Mouse (Mus musculus) CH12.LX (cell line): ENCODE measurements at regions not wholly inside any gene's neighbourhood (a gene's known extent, or its start where the extent isn't known, plus 50 kb on each side); places are given as distances from the start of the nearest gene placed in this dataset.

Source experiments
- DNase-seq: peaks from one replicate; pipeline ENCODE4 v3.0.0-alpha.2; 2013; ENCODE audit errors: extremely low read depth
- H3K27ac ChIP-seq: 2 replicates; pipeline ENCODE4 v1.5.1; 2012; ENCODE audit warnings: low read depth, mild to moderate bottlenecking, control low read depth, moderate library complexity; ENCODE audit not compliant: insufficient read depth
- H3K27me3 ChIP-seq: replicated peaks from 2 replicates; pipeline ENCODE3; 2012; ENCODE audit warnings: inconsistent platforms
- H3K36me3 ChIP-seq, 2 experiments: replicated peaks in 1 of 2; 2 replicates each; pipeline versions ENCODE3 to v1.6.1; 2012; ENCODE audit warnings: inconsistent platforms in 1 of 2, low read length in 1 of 2, mild to moderate bottlenecking in 1 of 2, mixed read lengths in 1 of 2, moderate library complexity in 1 of 2; ENCODE audit not compliant: control insufficient read depth in 1 of 2, insufficient read depth in 1 of 2
- H3K4me1 ChIP-seq, 2 experiments: 2 replicates each; pipeline ENCODE4 v1.6.1; 2012; ENCODE audit warnings: inconsistent platforms in 1 of 2, moderate library complexity in 1 of 2; ENCODE audit not compliant: insufficient read depth in 2 of 2, control insufficient read depth in 1 of 2
- H3K4me2 ChIP-seq: 2 replicates; pipeline ENCODE4 v1.6.1; 2012; ENCODE audit warnings: low read depth, mild to moderate bottlenecking, control low read depth; ENCODE audit not compliant: poor library complexity, insufficient read depth, severe bottlenecking
- H3K4me3 ChIP-seq, 3 experiments: fragments of 150-350 bp in 1 of 3; sonication (generic) in 1 of 3; replicated peaks in 1 of 3; 2 replicates each; pipeline versions ENCODE3 to v1.5.1; 2011 to 2012; ENCODE audit warnings: low read depth in 2 of 3, low read length in 2 of 3, mild to moderate bottlenecking in 2 of 3, moderate library complexity in 2 of 3, control low read depth in 1 of 3, improper control_type of control experiment in 1 of 3, inconsistent platforms in 1 of 3, mixed read lengths in 1 of 3; ENCODE audit not compliant: poor library complexity in 1 of 3
- H3K79me2 ChIP-seq: replicated peaks from 2 replicates; pipeline ENCODE4 v1.6.1; 2012; ENCODE audit warnings: mild to moderate bottlenecking, moderate library complexity; ENCODE audit not compliant: control insufficient read depth, poor library complexity, insufficient read depth, severe bottlenecking; ENCODE audit errors: extremely low read depth
- H3K9ac ChIP-seq: 2 replicates; pipeline ENCODE4 v1.6.1; 2012; ENCODE audit warnings: low read depth, mild to moderate bottlenecking, control low read depth, moderate library complexity; ENCODE audit not compliant: insufficient read depth
- H3K9me3 ChIP-seq: replicated peaks from 2 replicates; pipeline ENCODE3; 2012; ENCODE audit warnings: low read length, inconsistent platforms, mixed read lengths
- CHD1 ChIP-seq: IDR thresholded peaks from 2 replicates; pipeline ENCODE4 v1.6.1; 2012; ENCODE audit warnings: low read depth, low read length, improper control_type of control experiment, inconsistent platforms
- CHD2 ChIP-seq: IDR thresholded peaks from 2 replicates; pipeline ENCODE4 v1.6.1; 2011; ENCODE audit warnings: low read length, improper control_type of control experiment
- CTCF ChIP-seq, 2 experiments: IDR thresholded peaks in 1 of 2; conservative IDR thresholded peaks in 1 of 2; 2 replicates each; pipeline ENCODE4 v1.5.1; 2011 to 2012; ENCODE audit warnings: low read depth in 2 of 2, low read length in 2 of 2, improper control_type of control experiment in 1 of 2, inconsistent platforms in 1 of 2, mild to moderate bottlenecking in 1 of 2, moderate library complexity in 1 of 2
- E2F4 ChIP-seq: IDR thresholded peaks from 2 replicates; pipeline ENCODE4 v1.6.1; 2011; ENCODE audit warnings: low read depth, low read length, improper control_type of control experiment; ENCODE audit not compliant: insufficient replicate concordance
- EP300 ChIP-seq: IDR thresholded peaks from 2 replicates; pipeline ENCODE4 v1.6.1; 2011; ENCODE audit warnings: low read length, improper control_type of control experiment
- GABPA ChIP-seq: IDR thresholded peaks from 2 replicates; pipeline ENCODE4 v1.6.1; 2012; ENCODE audit warnings: low read depth, low read length, improper control_type of control experiment, inconsistent platforms; ENCODE audit not compliant: insufficient replicate concordance
- HCFC1 ChIP-seq: IDR thresholded peaks from 2 replicates; pipeline ENCODE4 v1.6.1; 2012; ENCODE audit warnings: low read depth, mild to moderate bottlenecking, inconsistent platforms, low read length, improper control_type of control experiment
- JUN ChIP-seq: IDR thresholded peaks from 2 replicates; pipeline ENCODE4 v1.6.1; 2011; ENCODE audit warnings: low read depth, mild to moderate bottlenecking, low read length, improper control_type of control experiment, moderate library complexity; ENCODE audit not compliant: insufficient read depth
- KAT2A ChIP-seq: IDR thresholded peaks from 2 replicates; pipeline ENCODE4 v1.6.1; 2012; ENCODE audit warnings: low read length, improper control_type of control experiment, inconsistent platforms; ENCODE audit not compliant: insufficient replicate concordance
- MAZ ChIP-seq: IDR thresholded peaks from 2 replicates; pipeline ENCODE4 v1.6.1; 2012; ENCODE audit warnings: low read depth, mild to moderate bottlenecking, inconsistent platforms, low read length, improper control_type of control experiment, moderate library complexity
- MXI1 ChIP-seq: IDR thresholded peaks from 2 replicates; pipeline ENCODE4 v1.6.1; 2011; ENCODE audit warnings: mild to moderate bottlenecking, low read depth, low read length, improper control_type of control experiment
- MYC ChIP-seq: IDR thresholded peaks from 2 replicates; pipeline ENCODE4 v1.6.1; 2011; ENCODE audit warnings: low read depth, mild to moderate bottlenecking, improper control_type of control experiment, low read length
- NRF1 ChIP-seq: IDR thresholded peaks from 2 replicates; pipeline ENCODE4 v1.6.1; 2014; ENCODE audit warnings: low read depth, mild to moderate bottlenecking, inconsistent platforms, low read length, improper control_type of control experiment, moderate library complexity
- PAX5 ChIP-seq: IDR thresholded peaks from 2 replicates; pipeline ENCODE4 v1.6.1; 2012; ENCODE audit warnings: low read length, inconsistent platforms, mixed read lengths
- POLR2A ChIP-seq: IDR thresholded peaks from 2 replicates; pipeline ENCODE4 v1.6.1; 2011; ENCODE audit warnings: low read depth, mild to moderate bottlenecking, improper control_type of control experiment, low read length
- POLR2AphosphoS2 ChIP-seq: IDR thresholded peaks from 2 replicates; pipeline ENCODE4 v1.6.1; 2011; ENCODE audit warnings: low read depth, low read length, improper control_type of control experiment
- RCOR1 ChIP-seq: conservative IDR thresholded peaks from 2 replicates; pipeline ENCODE4 v1.6.1; 2012; ENCODE audit warnings: low read depth, mild to moderate bottlenecking, inconsistent platforms, low read length, improper control_type of control experiment
- SIN3A ChIP-seq: IDR thresholded peaks from 2 replicates; pipeline ENCODE4 v1.6.1; 2012; ENCODE audit warnings: low read length, improper control_type of control experiment, inconsistent platforms
- TBP ChIP-seq: conservative IDR thresholded peaks from 2 replicates; pipeline ENCODE4 v1.6.1; 2011; ENCODE audit warnings: low read depth, low read length, improper control_type of control experiment
- USF1 ChIP-seq: IDR thresholded peaks from 2 replicates; pipeline ENCODE4 v1.6.1; 2014; ENCODE audit warnings: low read depth, mild to moderate bottlenecking, inconsistent platforms, low read length, improper control_type of control experiment
- ZKSCAN1 ChIP-seq: IDR thresholded peaks from 2 replicates; pipeline ENCODE4 v1.6.1; 2012; ENCODE audit warnings: low read depth, inconsistent platforms, low read length, improper control_type of control experiment, borderline replicate concordance
- ZNF384 ChIP-seq: IDR thresholded peaks from 2 replicates; pipeline ENCODE4 v1.6.1; 2012; ENCODE audit warnings: low read depth, low read length, improper control_type of control experiment, inconsistent platforms
- dilution Hi-C: fragments of 300-500 bp; cut with MboI; formaldehyde crosslinking; loops from 2 replicates; pipeline ENCODE4 v1.14.3; 2020; ENCODE audit warnings: low sequenced_read_pairs; ENCODE audit not compliant: extremely low pct_unique_long_range_greater_than_20kb, extremely low pct_ligation_motif_present
- in situ Hi-C: fragments of 300-500 bp; cut with MboI; formaldehyde crosslinking; loops from 3 replicates; pipeline ENCODE4 v1.14.3; 2019; ENCODE audit warnings: low sequenced_read_pairs, low pct_ligation_motif_present, low pct_unique_long_range_greater_than_20kb, mixed read lengths

DNA sequence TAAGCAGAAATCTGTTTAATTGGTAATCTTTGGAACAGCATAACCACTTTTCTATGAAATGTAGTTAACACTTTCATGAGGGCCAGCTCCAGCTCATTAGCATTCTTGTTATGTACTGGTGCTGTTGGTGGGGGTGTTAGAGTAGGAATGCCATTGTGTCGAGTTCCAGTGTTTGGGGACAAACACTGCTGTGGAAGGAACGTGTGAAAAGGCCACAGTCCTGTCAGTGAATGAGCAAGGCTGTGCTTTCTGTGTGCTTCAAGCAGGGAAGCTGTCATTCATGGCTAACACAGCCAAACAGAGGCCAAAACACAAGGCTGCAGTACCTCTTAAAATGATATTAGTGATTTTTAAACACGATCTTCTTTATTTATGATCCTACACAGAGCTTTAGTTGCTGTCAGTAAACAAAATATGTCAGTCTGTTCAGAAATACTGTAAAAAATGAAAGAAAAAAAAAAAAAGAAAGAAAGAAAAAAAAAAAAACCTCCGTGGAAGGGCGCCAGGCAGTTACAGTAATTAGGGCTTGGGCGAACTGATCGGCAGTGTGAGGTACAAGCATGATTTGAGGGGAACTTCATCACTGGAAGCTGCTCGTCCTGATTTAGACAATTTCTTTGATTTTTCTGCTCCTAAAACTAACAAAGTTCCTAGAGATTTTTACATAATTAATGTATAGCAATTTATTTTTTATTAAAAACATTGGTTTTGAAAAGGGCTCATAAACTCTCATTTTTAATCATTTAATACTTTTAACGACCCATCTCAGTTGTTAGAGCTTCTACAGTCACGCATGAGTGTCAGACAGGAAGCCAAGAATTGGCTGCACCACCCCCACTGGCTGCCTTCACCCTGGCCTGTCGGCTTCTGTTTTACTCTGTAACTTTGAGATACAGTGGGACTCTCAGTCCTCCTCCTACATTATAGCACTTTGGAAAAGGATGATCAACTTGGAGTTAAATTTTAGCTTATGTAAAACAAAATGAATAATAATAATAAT, 80.8 kb upstream of the Dnajc24 start:
- no peaks in the 10 kb centered on the region for H3K36me3 ChIP-seq
- no peak overlapping the region for H3K4me2 ChIP-seq
- dilution Hi-C loops: no loop called here
- no peak for TF ChIP-seq NRF1
- TF ChIP-seq TBP: 0 out of 2 replicates have a peak, but pooled peaks have one; percentile 12
- TF ChIP-seq ZNF384: peak; percentile 48
- no peak overlapping the region for H3K27ac ChIP-seq
- in situ Hi-C loops: loop anchor here (10.0 to 25.0 kb wide), 2 partner anchors 469 to 572 kb away; no protein-coding TSS in a partner anchor
- H3K9me3 ChIP-seq: no peaks in the 10 kb centered on the region
- DNase-seq: peak; percentile 43
- no peak overlapping the region for H3K9ac ChIP-seq
- H3K79me2 ChIP-seq: no peaks in the 10 kb centered on the region
- H3K4me3 ChIP-seq: no peak overlapping the region
- no peaks in the 10 kb centered on the region for H3K27me3 ChIP-seq
- H3K4me1 ChIP-seq: peaks cover 2 to 9% of the 10 kb centered on the region in 2 experiments; a peak in 2 of 4 replicates

DNA sequence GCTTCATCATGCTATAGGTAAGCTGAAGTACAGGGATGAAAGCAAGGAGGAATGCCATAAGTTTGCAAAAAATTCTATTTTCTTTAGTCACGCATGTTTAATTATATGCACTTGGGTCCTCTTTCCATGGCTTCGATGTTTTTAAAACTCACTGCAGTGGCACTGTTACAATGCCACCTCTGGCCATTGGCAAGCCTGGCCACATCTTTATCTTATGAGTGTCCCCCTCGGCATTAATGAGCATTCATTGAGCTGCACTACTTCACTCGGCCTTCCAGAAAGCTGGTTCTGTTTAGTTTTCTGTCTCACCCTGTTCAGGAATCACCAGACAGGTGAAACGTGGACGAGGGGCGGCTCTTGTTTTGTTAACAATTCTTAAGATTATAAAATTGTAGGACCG, 79.7 kb upstream of the Dnajc24 start:
- DNase-seq: no peak
- in situ Hi-C loops (loop anchor here (10.0 to 25.0 kb wide), 2 partner anchors 468 to 571 kb away; no protein-coding TSS in a partner anchor), dilution Hi-C loops (no loop called here)

More for the DNA sequence above, 79.7 kb upstream of the Dnajc24 start:
- no peaks in the 10 kb centered on the region for H3K36me3 ChIP-seq
- no peak overlapping the region for H3K4me2 ChIP-seq
- no peaks in the 10 kb centered on the region for H3K9me3 ChIP-seq
- no peaks in the 10 kb centered on the region for H3K27me3 ChIP-seq
- H3K4me1 ChIP-seq: peaks cover 2 to 9% of the 10 kb centered on the region in 2 experiments; a peak in 2 of 4 replicates
- H3K9ac ChIP-seq: no peak overlapping the region
- no peak overlapping the region for H3K27ac ChIP-seq
- TF ChIP-seq CTCF (conservative IDR thresholded peaks at IDR 0.05 in 1 of 2, IDR thresholded peaks at IDR 0.05 in 1 of 2; ENCODE audit: low read depth in 2 of 2, low read length in 2 of 2): no peak
- no peak for TF ChIP-seq POLR2AphosphoS2
- no peak for TF ChIP-seq MXI1
- no peak for TF ChIP-seq EP300
- no peak for TF ChIP-seq RCOR1
- no peak for TF ChIP-seq HCFC1
- TF ChIP-seq GABPA: no peak
- TF ChIP-seq ZNF384: no peak
- no peak for TF ChIP-seq POLR2A
- no peak for TF ChIP-seq E2F4
- no peak for TF ChIP-seq ZKSCAN1
- no peak for TF ChIP-seq MYC
- TF ChIP-seq USF1: no peak
- TF ChIP-seq CHD1: no peak
- no peak for TF ChIP-seq MAZ
- TF ChIP-seq JUN: no peak
- no peak for TF ChIP-seq PAX5
- TF ChIP-seq CHD2: no peak
- no peak for TF ChIP-seq KAT2A
- TF ChIP-seq SIN3A: no peak
- no peaks in the 10 kb centered on the region for H3K79me2 ChIP-seq
- no peak overlapping the region for H3K4me3 ChIP-seq
